Mouse (Mus musculus): Measurements from ENCODE around the gene Entpd1.

GRCm38 (mm10) chr19:40788004-40788714 lies 176.0 kb downstream of the Entpd1 start:
- TF ChIP-seq POLR2A (IDR thresholded peaks at IDR 0.05; ENCODE audit: borderline replicate concordance, extremely low read depth, low read depth, low read length) (no peak), CTCF (IDR thresholded peaks at IDR 0.05; ENCODE audit: insufficient read depth, low read length) (no peak)
